Mouse (Mus musculus) liver, embryonic 15.5 days (tissue): ENCODE data around the gene Cacna1d. TPM values are rescaled to one million over a fixed set of nuclear protein-coding genes. Genes with fewer than 3 reads are reported as not detected.
A peak's percentile ranks its signal among the peaks of the same experiment; 100 is the strongest.

Source experiments
- ATAC-seq: fragments of 200-750 bp; cut with Nextera tagmentation; 2 replicates; pipeline ENCODE4 v1.8.0; 2017; ENCODE audit warnings: moderate number of reproducible peaks, mild to moderate bottlenecking, moderate library complexity; ENCODE audit not compliant: insufficient read depth
- H3K27ac ChIP-seq: fragments of 300-500 bp; sonication (generic); replicated peaks from 2 replicates; pipeline ENCODE4 v1.5.1; 2015; ENCODE audit warnings: mild to moderate bottlenecking, inconsistent platforms
- H3K27me3 ChIP-seq: fragments of 300-500 bp; sonication (generic); 2 replicates; pipeline ENCODE4 v1.6.1; 2015; ENCODE audit warnings: mild to moderate bottlenecking, inconsistent platforms
- H3K36me3 ChIP-seq: fragments of 300-500 bp; sonication (generic); replicated peaks from 2 replicates; pipeline ENCODE4 v1.6.1; 2015; ENCODE audit warnings: moderate library complexity, mild to moderate bottlenecking, inconsistent platforms
- H3K4me1 ChIP-seq: fragments of 300-500 bp; sonication (generic); replicated peaks from 2 replicates; pipeline ENCODE4 v1.6.1; 2015; ENCODE audit warnings: inconsistent platforms
- H3K4me2 ChIP-seq: fragments of 300-500 bp; sonication (generic); 2 replicates; pipeline ENCODE4 v1.6.1; 2015; ENCODE audit warnings: moderate library complexity, mild to moderate bottlenecking, inconsistent platforms
- H3K4me3 ChIP-seq: fragments of 300-500 bp; sonication (generic); replicated peaks from 2 replicates; pipeline ENCODE4 v1.5.1; 2015; ENCODE audit warnings: mild to moderate bottlenecking, inconsistent platforms
- H3K9ac ChIP-seq: fragments of 300-500 bp; sonication (generic); 2 replicates; pipeline ENCODE4 v1.6.1; 2015; ENCODE audit warnings: moderate library complexity, mild to moderate bottlenecking, inconsistent platforms
- H3K9me3 ChIP-seq: fragments of 300-500 bp; sonication (generic); replicated peaks from 2 replicates; pipeline ENCODE4 v1.6.1; 2016; ENCODE audit warnings: inconsistent platforms
- WGBS: fragments of 180-500 bp; shearing (Covaris S2); methylation state at CpG from one replicate; pipeline ENCODE4 v1.1.7; 2015; ENCODE audit warnings: mixed read lengths; ENCODE audit not compliant: insufficient replicate concordance; 5-methylcytosine and 5-hydroxymethylcytosine counted together
- polyA plus RNA-seq: library from polyadenylated mRNA; unstranded; fragments of >200 nt; fragmentation: Nextera tagmentation; extraction: Ambion mirVana; gene quantifications from 2 replicates; pipeline ENCODE4 v1.2.1, GENCODE M21; 2015

Gene Cacna1d
- polyA plus RNA-seq, 1 experiment from 2014 or later = 0.17 TPM

- H3K4me2 ChIP-seq = no peak overlapping the region
- no peak overlapping the region for H3K4me3 ChIP-seq
- H3K27ac ChIP-seq = peak overlapping the region; percentile 65; the same call in 1 of the 2 replicates
- no peaks in the 10 kb centered on the region for H3K27me3 ChIP-seq
- H3K9me3 ChIP-seq = no peaks in the 10 kb centered on the region
- no peak for ATAC-seq
- H3K36me3 ChIP-seq = peaks cover 34% of the 10 kb centered on the region
- H3K4me1 ChIP-seq = peaks cover 27% of the 10 kb centered on the region
- no peak overlapping the region for H3K9ac ChIP-seq
Measured at GRCm38 (mm10) chr14:29997345-29997744, 493.9 kb downstream of the Cacna1d start.

DNA sequence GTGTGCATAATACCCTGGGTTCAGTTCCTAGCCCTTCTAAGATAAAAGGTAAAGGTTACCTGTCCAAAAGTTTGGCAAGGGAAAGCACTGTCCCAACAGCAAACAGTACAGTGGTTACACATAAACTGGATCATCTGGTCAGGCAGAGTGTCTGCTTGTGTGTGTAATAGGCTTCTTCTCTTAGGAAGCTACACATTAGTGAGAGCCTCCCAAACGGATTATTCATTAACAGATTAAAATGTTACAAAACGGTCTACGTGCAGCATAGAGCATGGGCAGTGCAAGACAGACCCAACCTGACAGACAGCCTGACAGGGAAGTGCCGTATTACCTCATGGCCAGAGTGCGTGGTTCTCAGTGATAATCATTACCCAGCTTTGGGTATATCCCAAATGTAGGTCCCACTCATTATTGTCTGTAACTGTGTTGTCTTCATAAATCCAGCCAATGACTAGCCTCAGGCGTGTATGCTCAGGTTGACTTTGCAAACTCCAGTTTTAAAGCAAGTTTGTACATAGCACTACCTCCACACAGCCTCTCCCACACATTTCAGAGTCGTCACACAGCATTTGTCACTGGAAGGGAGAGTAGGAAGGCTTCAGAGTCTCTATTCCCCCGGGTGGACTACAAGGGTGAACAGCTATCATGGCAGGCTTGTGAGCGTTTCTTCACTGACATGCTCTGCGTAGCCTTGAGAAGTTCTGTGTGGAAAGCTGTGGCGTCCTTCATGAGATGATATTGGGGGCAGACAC lies 495.1 kb downstream of the Cacna1d start:
- 71% methylated on average over 11 of the region's 11 CpGs for WGBS
- H3K9ac ChIP-seq = no peak overlapping the region

GRCm38 (mm10) chr14:29994976-29995375 lies 496.3 kb downstream of the Cacna1d start:
- Histone ChIP-seq H3K4me1 (peaks cover 23% of the 10 kb centered on the region), H3K4me3 (no peak overlapping the region), H3K4me2 (no peak overlapping the region), H3K36me3 (peaks cover 57% of the 10 kb centered on the region), H3K27me3 (no peaks in the 10 kb centered on the region), H3K9me3 (no peaks in the 10 kb centered on the region), H3K27ac (peak overlapping the region; percentile 73), H3K9ac (no peak overlapping the region)
- ATAC-seq = no peak
- 72% methylated on average over 4 of the region's 4 CpGs for WGBS

More for the DNA sequence above, 495.1 kb downstream of the Cacna1d start:
- Histone ChIP-seq H3K27me3 (no peaks in the 10 kb centered on the region), H3K4me2 (no peak overlapping the region), H3K4me1 (peaks cover 27% of the 10 kb centered on the region), H3K36me3 (peaks cover 45% of the 10 kb centered on the region), H3K9me3 (no peaks in the 10 kb centered on the region), H3K4me3 (no peak overlapping the region), H3K27ac (peak overlapping the region; percentile 73)
- peak; percentile 86 for ATAC-seq

Other genes starting within 250 kb of the Cacna1d start
- 7.7 and 8.9 TPM in 2 replicates for gene Dcp1a, start 11.9 kb downstream of the Cacna1d start, polyA plus RNA-seq
- 197 and 199 TPM in 2 replicates for gene Tkt, start 56.9 kb upstream of the Cacna1d start, polyA plus RNA-seq
- gene Prkcd, start 134.8 kb upstream of the Cacna1d start, polyA plus RNA-seq = 20.0 and 21.5 TPM in 2 replicates
- gene Rft1, start 162.9 kb upstream of the Cacna1d start, polyA plus RNA-seq = 3.8 and 4.3 TPM in 2 replicates
- 12.5 and 12.8 TPM in 2 replicates for gene Sfmbt1, start 223.4 kb upstream of the Cacna1d start, polyA plus RNA-seq